Mouse (Mus musculus) cerebellum, postnatal 14 days (tissue): ENCODE results near the gene Zkscan4.
"Not testable (repeated sequence)": the region's sequence is repeated elsewhere in the genome, so short reads cannot be mapped to it uniquely, and the experiment has no call there.

Experiments
- DNase-seq, 2 experiments: peaks; one replicate each; pipeline ENCODE4 v3.0.0; 2021; ENCODE audit warnings: mixed read lengths in 2 of 2

Zkscan4 gene

GRCm38 (mm10) chr13:21478759-21479670, at the start of gene Zkscan4, which contains the start of gene Gm10065:
TSS of gene Zkscan4 (plus strand) at chr13:21478907.
TSS of gene Gm10065 (minus strand) at chr13:21479441.
- peak; percentile 83 to 86 for DNase-seq

DNA sequence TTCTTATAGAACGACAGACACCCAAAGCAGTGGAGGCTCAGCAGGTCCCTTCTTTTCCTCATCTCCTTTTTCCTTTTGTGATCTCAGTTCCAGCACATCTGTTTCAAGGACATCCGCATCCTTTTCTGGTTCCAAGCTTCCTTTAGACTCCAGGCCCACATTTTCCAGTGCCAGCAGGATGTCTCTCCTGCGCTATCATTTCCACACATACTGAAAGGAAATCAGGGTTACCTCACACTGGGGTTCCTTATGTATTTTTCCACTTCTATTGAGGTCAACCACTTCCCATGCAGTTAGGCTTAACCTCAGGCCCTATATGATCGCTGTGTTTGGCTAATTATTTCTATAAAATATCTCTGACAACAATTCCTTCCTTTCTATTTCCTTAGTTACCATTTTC, 43.2 kb upstream of the Zkscan4 start:
- no peak for DNase-seq

- DNase-seq = peak; percentile 88 to 92
Observed at GRCm38 (mm10) chr13:21440503-21441206, 38.1 kb upstream of the Zkscan4 start, which contains the start of gene Pgbd1. TSS of gene Pgbd1 (minus strand) at chr13:21441058.

DNA sequence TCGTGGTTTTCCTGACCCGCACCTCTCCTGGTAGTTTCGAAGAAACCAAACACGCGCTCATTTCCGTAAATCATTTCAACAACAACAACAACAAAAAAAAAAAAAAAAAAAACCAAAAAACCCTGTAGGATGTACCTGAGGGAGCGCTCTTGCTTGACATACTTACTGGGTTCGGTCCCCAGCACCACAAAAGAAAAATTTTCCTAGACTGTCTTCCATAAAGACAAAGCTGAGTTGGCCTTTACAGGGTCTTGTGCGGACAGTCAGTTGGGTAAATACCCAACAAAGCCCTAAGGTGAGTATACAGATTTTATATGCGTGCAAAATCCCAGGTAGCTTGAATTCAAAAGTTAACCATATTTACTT, 37.5 kb upstream of the Zkscan4 start:
- no peak for DNase-seq

GRCm38 (mm10) chr13:21446796-21447195, 31.9 kb upstream of the Zkscan4 start:
- DNase-seq = no peak

DNA sequence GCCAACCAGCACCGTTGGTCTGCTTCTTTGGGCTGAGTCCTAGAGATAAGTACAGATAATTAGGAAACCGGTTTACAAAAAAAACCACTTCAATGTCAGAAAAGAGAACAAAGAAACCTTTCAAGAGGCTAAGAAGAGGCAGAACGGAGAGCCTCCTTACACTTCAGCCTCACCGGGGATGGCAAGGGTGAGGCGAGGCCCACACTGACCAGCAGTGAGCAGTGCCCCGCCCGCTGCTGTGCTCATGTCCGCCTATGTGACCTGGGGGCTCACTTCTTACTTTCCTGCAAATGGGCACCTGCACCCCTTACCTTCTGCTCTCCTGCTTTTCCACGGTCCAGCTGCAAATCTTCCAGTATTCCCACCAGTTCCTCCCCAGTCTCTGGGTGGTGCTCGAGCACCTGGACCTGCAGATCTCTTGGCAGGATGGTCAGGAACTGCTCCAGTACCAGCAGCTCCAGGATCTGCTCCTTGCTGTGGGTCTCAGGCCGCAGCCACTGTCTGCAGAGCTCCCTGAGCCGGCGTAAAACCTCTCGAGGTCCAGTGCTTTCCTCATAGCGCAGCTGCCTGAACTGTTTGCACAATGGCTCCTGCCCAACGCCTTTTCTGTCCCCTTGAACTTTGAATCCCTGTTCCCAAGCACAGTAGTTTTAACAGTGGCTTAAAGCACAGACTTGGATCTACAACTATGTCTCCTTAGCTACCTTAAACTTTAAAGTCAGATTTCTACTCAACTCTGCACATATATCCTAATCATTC, 30.7 kb upstream of the Zkscan4 start:
- DNase-seq = no peak

GRCm38 (mm10) chr13:21453042-21453441, 25.7 kb upstream of the Zkscan4 start:
- DNase-seq = peak in 1 of 2 experiments; percentile 10

- DNase-seq = peak; percentile 80 to 85
Observed at GRCm38 (mm10) chr13:21453449-21453848, 25.3 kb upstream of the Zkscan4 start, which contains the start of gene Zscan26. TSS of gene Zscan26 (minus strand) at chr13:21453730.

GRCm38 (mm10) chr13:21454133-21454532, 24.6 kb upstream of the Zkscan4 start:
- no peak for DNase-seq

DNA sequence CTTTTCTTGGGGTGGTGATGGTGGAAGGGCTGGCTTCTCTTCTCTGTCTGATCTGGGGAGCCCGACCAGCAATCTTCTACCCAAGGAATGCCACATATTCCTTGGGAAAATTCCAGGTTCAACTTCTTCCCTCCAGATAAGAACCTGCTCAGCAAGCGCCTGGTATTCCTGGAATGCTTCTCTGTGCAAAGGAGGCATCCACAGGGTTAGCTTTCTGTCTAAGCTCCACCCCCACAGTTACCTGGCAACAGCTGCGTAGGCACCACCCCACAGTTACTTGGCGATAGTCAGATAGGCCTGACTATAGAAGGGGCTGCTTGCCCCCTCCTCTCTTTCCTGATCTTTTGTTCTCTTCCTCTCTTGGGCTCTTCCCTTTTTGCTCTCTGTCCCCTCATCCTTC, 22.4 kb upstream of the Zkscan4 start:
- DNase-seq = no peak

DNA sequence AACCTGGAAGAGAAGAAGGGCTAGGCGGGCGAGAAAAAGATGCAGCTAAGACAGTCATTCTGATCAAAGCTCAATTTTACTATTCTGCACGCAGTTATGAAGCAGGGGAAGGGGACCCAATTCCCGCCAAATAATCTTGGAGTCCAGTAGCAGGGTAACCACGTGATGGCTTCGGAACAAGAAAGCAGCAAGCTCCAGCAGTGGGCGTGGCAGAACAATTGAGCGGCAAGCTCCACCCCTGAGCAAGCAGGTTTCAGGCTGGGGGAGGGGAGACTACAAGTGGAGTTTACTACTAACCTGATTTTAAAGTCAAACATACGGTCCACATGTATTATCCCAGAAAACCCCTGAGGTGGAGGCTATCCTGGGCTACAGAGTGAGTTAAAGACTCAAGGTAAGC, 16.2 kb upstream of the Zkscan4 start:
- not testable (repeated sequence) for DNase-seq

GRCm38 (mm10) chr13:21467336-21467735, 11.4 kb upstream of the Zkscan4 start:
- DNase-seq = no peak

DNA sequence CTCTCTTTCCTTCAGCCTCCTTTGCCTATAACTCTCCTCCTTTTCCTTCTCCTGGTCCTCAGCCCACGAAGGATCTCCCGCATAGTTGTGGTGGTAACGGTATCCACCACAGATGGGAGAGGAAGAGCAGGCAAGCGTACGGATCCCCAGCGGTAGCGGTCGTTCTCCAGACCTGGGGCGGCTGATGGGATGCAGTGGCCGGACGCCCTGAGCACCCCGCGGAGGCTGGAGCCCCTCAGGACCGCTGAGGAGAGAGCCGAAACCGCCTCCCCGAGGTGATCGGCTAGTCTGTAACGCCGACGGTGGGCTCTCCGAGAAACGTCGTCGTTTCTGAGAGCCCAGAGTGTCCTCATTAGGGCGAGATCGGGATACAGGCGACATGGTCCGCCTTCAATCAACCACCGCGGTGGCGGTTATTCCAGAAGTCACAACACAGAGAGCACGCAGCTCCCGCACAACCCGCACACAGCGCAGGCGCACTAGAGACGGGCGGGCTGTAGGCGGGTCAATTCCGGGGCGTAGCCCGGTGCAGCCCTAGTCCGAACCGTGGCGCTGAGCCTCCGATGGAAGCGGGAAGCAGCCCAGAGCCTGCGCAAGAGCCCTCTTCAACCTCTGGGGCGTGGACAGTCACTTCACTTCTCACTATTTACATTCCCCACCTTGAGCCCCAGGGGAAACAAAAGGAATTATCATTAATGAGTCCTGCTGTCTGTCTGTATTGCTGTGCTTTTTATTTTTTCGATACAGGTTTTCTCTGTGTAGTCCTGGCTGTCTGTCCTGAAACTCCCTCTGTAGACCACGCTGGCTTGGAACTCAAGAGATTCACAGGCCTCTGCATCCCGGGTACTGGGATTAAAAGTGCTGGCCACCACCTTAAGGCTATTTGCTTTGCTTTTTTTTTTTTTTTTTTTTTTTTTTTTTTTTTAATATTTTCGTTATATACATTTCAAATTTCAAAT, 10.4 kb upstream of the Zkscan4 start, which contains the start of gene Nkapl:
Nkapl (minus strand) TSS at position 449 of the 959 bp plus-strand sequence.
- DNase-seq = peak; percentile 85 to 87

- no peak for DNase-seq
Observed at GRCm38 (mm10) chr13:21469097-21469496, 9.6 kb upstream of the Zkscan4 start.

- DNase-seq = no peak
Observed at GRCm38 (mm10) chr13:21472427-21472826, 6.3 kb upstream of the Zkscan4 start.

DNA sequence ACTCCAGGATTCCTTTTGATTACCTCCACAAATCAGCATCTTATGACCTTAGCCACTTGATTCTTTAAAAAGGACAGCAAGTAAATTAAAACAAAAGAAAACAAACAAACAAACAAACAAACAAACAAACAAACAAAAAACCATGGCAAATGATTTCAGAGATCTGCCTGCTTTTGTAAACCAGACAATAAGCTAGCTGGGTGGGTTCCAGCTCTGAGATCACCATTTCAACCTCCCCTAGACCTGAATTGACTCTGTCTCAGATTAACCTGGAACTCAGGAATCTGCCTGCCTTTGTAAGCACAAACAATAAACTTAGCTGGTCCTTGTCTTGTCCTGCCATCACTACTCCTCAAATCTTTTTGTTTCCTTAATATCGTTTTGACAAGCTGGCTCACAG, 8.2 kb downstream of the Zkscan4 start:
- no peak for DNase-seq

GRCm38 (mm10) chr13:21492847-21493246, 14.1 kb downstream of the Zkscan4 start:
- DNase-seq = no peak

DNA sequence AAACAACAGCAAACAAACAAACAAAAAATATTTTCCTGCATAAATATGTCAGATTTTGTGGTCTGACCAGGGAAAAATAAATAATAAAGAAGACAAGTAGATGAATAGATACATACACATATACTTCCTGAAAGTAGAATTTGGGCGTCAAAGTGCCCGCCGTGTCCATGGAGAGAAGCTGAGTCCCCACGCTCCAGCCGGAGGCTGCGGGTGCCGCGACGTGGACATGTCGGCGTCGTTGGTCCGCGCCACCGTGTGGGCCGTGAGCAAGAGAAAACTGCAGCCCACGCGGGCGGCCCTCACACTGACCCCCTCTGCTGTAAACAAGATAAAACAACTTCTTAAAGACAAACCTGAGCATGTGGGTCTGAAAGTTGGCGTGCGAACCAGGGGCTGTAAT, 16.4 kb downstream of the Zkscan4 start, which contains the start of gene AK157302:
AK157302 (plus strand) TSS at position 144 of the 400 bp plus-strand sequence.
- DNase-seq = peak; percentile 7 to 36

DNA sequence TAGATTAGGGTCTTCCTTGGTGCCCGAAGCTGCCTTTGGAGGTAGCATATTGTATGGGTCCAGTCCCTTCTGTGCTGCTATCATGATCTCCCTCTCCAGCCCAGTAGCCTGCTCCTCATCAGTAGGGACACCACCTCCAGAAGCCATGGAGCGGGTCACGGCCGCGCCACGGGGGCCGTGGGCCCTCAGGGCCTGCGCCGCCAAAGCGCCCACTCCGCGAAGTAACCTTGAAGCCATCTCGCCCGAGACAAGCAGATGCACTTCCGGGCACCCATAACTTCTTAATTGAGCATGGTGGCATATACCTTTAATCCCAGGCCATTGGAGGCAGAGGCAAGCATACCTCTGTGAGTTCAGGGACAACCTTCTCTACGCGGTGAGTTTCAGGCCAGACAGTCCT, 22.5 kb downstream of the Zkscan4 start, which contains the start of gene Gm11273:
Gm11273 (minus strand) TSS at position 237 of the 400 bp plus-strand sequence.
- not testable (repeated sequence) for DNase-seq

GRCm38 (mm10) chr13:21502296-21502695, 23.6 kb downstream of the Zkscan4 start:
- DNase-seq = no peak

GRCm38 (mm10) chr13:21506221-21506649, 27.5 kb downstream of the Zkscan4 start:
- peak; percentile 85 to 88 for DNase-seq
